Mouse (Mus musculus): ENCODE data around the gene Chrna1. TPM values are rescaled to one million over a fixed set of nuclear protein-coding genes. Genes with fewer than 3 reads are reported as not detected.

Gene Chrna1
- total RNA-seq, 2 experiments from 2014 or later, result 31.7 to 37.0 TPM

- no peak for DNase-seq
Observed at GRCm38 (mm10) chr2:73521737-73522136, 58.4 kb downstream of the Chrna1 start.

- DNase-seq, result no peak
Observed at GRCm38 (mm10) chr2:73518966-73519365, 61.2 kb downstream of the Chrna1 start.

- no peak for DNase-seq
Observed at GRCm38 (mm10) chr2:73518311-73518710, 61.8 kb downstream of the Chrna1 start.

- no peak for DNase-seq
Observed at GRCm38 (mm10) chr2:73514178-73514577, 66.0 kb downstream of the Chrna1 start.

Other genes with a start within 250 kb of the Chrna1 start
- gene Gpr155, start 193.8 kb downstream of the Chrna1 start, total RNA-seq (2021), result 10 to 100 TPM; 11.9 to 12.0 TPM
- 10 to 100 TPM; 21.5 to 27.6 TPM for gene Wipf1, start 50.6 kb downstream of the Chrna1 start, total RNA-seq (2021)
- 10 to 100 TPM; 16.4 to 21.6 TPM for gene Chn1, start 195.0 kb upstream of the Chrna1 start, total RNA-seq (2021)